Mouse (Mus musculus) monocyte, adult 5-6 weeks (primary cell): ENCODE data around the gene Mpp3. TPM values are rescaled to one million over a fixed set of nuclear protein-coding genes. Genes with fewer than 3 reads are reported as not detected.

Experiments used
- ATAC-seq: fragments of 153-309, 156-312 bp; replicated peaks from 2 replicates; pipeline ENCODE4 v1.8.0; 2017; ENCODE audit warnings: mild to moderate bottlenecking; ENCODE audit not compliant: low TSS enrichment, insufficient number of reproducible peaks, severe bottlenecking, poor library complexity, low FRiP score
- total RNA-seq: library from RNA; stranded (forward); fragments of 200-1000, 200-491, 200-594 nt; gene quantifications from 3 replicates; pipeline ENCODE4 v1.2.3, GENCODE M21; 2017

Mpp3 gene
- total RNA-seq, 1 experiment from 2014 or later = not detected

DNA sequence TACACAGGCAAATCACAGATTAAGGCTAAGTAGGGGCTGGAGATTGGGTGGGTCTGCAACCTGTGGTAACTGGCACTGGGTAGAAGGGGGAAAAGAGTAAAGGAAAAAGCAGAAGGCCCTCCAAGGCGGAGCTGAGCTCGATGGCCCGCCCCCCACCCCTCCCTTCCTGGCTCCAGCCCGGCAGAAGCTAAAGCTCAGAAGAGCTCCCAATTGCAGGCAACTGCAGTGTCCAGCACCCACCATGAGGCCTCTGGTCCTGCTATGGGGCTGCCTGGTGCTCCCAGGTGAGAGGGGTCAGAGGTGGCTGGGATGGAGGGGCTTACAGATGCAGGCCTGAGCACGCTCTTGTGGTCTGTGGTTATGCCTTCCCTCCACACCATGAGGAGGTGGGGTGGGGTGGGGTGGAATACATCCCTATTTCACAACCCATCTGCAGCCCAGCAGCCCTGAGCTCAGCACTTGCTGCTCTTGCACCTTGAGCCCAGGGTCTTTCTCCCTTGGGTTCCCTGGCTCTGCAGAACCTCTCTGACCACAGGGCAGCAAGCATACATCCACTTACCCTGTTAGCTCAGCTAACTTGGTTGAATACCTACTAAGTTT lies 13.2 kb upstream of the Mpp3 start, which contains the start of gene Cd300lg:
Gene Cd300lg (plus strand): TSS at position 160 of the 600 bp plus-strand sequence.
- peak; percentile 29; the same call in 1 of the 2 replicates for ATAC-seq

DNA sequence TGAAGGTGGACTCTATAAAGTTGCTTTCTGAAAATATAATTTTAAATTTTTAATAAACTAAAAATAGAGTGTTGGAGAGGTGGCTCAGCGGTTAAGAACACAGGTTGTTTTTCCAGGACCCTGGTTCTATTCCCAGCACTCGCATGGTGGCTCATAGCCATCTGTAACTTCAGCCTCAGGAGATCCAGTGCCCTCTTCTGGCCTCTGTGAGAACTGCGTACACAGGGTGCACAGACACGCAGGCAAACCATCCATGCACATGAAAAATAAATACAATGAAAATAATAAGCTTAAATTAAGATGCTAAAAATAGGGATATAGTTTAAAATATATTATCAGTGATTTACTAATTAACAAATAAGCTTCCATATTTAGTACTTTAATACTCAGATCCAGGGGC lies 12.4 kb upstream of the Mpp3 start:
- ATAC-seq = no peak

DNA sequence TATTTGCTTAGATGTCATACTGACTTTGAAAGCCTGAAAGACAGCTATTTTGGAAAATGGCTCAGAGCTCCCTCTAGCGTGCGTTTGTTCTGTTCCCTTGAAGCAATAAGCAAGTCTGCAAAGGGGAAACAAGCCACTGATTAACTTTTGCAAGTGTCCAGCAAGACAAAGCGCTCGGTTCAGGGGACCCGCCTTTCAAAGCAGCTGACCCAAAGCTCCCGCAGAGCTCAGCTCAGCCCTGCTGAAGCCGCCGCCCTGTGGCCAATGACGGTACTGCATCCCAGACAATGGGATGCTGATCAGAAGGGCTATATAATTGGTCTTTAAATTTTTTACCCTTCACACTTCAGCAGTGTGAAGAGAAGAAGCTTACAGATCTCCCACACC lies 11.9 kb upstream of the Mpp3 start:
- ATAC-seq = peak; percentile 94

DNA sequence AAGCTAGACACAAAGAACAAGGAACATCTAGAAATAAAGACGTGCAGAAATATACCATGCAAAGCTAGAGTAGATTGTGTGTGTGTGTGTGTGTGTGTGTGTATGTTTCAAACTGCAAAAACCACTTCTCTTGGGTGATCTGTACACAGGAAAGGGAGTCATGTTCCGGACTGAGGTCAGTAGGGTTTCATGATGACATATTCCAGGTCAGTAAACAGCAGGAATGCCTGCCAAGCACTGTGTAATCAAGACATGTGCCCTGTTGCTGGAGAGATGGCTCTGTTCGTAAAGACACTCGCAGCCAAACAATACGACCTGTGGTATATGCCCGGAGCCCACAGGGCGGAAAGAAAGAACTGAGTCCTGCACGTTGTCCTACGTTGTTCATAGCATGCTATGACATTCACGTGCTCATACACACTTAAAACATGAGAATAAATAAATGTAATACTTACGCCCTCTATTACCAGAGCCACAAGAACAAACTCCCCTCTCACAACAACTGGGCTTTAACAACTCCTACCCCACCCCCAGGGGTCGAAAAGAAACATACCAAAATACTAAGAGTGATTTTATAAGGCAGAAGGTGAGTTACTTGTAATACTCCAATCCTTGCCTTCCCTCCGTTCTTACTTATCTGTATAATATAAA lies 11.4 kb upstream of the Mpp3 start:
- ATAC-seq = no peak

DNA sequence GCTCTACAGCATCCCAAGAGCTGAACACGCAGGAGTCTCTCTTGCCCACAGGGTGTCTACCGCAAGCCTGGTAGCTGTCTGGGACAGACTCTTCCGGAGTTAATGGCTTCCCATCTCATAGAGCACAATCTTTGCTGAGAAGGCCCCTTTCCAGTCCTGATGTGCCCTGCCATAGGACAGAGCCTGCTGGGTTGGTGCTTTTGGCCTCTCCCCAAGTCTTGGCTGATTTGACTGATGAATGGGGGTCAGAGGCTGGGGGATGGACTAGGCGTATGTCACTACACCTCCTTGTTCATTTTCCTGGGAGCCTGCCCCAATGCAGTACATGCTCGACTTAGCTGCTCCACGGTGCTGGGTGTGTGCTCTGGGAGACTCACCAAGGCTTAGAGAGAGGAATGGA lies 9.5 kb upstream of the Mpp3 start:
- no peak for ATAC-seq

DNA sequence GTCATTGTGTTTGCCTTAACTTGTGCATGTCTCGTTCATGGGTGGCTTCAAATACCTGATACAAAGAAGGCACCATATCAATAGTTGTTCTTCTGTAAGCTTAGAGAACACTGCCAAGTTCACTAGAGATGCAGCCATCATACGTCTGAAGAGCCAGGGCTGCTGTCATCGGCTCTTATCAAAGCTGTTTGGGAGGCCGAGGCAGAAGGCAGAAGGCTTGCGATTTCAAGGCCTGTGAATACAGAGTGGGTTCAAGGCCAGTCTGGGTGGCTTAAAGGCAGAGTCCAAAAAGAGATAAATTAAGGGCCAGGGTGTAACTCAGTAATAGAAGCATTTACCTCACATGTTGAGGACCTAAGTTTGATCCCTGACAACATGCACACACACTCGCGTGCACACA lies 8.1 kb upstream of the Mpp3 start:
- ATAC-seq = no peak

DNA sequence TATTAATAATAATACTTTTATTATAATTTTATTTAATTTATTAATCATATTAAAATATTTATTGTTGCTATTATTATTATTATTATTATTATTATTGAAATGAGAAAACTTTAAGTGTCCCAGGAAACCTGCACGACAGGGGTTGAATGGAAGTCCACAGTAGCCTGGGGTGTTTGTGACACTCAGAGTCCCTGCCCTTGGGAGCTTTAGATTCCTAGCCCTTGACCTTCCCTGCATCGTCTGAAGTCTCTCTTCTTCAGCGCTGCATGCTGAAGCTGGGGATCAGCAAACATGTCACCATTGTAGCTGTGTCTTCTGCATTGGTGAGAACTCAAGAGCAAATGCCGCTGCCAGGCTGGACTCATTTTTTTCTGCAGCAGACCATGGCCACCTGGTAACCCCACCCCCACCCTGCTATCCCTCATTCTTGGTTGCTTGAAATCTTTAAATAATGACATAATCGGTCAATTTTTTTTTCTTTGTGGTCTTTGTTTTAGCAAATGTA lies 7.2 kb upstream of the Mpp3 start:
- ATAC-seq = no peak

DNA sequence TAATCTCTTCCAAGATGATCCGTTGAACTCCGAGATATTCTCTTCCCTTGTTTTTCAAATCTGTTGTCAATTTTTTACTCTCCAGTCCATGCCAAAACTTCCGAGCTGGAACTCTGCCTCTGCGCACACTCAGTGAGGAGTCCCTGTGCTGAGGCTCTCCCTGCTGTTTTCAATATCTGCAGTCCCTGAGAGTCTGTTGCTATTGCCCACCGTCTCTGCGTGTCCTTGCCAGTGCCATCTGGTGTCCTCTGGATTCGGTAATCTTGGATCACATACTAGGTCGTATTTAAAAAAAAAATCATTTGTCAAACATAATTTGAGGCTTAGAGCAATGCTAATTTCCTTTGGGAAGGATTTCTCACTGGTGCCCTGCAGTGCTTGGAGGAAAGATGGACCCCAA lies 6.6 kb upstream of the Mpp3 start:
- no peak for ATAC-seq

DNA sequence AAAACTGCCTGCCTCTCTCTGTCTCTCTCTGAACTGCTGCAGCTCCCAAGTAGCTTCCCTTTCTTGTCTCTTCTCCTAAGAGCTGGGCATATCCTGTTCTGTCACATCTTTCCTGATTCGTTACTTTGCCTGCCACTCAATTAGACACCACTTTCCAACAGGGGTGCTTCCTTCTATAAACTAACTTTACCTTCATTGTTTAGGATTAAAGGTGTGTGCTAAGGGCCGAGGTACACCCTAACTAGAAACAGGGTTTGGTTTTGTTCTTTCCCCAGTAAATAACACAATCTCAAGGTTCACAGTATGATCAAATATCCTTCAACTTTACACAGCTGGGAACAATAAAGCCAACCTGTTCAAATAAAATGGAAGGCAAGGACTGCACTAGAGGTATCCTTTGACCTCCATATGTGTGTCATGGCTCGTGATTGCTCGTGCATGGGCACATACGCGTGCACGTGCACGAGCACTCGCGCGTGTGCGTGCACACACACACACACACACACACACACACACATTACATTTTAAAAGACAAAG lies 4.9 kb upstream of the Mpp3 start:
- no peak for ATAC-seq

DNA sequence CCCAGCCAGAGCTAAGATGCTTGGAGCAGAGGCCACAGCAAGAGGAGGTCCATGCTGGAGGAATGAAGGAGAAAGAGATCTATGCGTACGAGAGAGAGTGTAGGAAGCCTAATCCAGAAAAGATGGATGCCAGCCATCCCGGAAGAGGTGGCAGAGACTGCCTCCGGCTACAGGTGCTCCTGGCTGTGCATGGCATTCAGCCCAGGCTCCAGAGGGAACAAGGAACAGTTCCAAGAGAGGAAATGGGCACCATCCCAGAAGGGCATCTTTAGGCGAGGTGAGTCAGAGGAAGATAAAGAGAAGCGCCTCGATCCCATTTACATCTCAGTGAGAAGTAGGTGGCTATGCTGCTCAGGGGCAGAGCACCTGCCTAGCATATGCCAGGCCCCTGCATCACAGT lies 2.9 kb upstream of the Mpp3 start:
- no peak for ATAC-seq

DNA sequence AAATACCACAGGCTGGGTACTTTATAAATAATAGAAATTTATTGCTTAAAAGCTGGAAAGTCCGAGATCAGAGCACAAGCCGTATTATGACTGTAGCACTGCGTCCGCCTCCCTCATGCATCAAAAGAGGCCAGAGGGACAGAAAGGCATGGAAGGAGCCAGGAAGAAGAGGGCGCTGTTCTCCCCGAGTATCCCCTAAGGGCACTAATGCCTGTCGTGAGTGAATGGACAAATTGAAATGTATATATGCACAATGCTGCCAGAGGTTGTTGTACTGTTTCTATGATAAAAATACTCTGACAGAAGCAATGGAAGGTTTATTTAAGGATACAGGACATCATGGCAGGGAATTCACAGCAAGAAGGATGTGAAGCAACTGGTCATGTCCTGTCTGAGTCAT lies 1.7 kb upstream of the Mpp3 start:
- ATAC-seq = no peak

DNA sequence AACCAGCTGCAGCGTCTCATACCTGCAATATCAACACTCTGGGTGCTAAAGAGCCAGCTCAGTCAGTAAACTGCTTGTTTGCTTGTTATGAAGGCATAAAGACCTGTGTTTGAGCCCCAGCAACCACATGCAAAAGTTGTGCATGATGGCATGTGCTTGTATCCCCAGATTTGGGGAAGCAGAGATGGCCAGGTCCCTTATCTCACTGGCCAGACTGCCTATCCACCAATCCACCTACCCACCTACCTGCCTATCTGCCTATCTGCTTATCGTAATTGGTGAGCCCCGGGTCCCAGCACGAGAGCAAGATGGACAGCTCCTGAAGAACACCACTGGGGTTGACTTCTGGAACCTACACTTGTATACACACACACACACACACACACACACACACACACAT lies 1.0 kb upstream of the Mpp3 start:
- ATAC-seq = no peak

DNA sequence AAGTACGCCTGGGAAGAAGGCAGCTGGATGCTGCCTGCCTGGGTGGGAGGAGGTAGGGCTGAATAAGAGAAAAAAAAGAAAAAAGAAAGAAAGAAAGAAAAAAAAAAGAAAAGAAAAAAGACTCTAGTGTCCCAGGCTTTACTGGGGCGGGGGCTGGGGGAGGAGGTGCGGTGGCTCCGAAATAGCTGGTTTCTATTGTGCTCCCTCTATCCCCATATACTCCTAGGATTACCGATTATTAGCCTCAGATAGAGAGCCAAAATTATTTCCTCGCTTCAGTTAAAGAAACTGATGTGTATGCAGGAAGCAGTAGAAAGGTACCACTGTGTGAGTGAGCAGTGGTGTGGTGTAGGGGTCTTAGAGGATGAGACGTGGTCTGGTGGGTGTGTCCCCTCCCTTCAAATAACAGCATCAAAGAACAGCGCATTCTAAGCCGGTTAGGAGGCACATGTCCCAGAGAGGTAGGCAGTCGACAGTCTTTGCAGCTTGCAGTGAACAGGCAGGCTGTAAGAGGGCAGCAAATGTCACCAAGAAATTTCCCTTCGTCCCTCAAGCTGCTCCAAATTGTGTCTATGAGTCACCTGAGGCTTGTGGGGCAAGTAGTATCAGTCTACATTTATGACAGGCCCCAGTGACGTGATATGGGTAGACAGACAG lies 772 bp downstream of the Mpp3 start:
- ATAC-seq = no peak

DNA sequence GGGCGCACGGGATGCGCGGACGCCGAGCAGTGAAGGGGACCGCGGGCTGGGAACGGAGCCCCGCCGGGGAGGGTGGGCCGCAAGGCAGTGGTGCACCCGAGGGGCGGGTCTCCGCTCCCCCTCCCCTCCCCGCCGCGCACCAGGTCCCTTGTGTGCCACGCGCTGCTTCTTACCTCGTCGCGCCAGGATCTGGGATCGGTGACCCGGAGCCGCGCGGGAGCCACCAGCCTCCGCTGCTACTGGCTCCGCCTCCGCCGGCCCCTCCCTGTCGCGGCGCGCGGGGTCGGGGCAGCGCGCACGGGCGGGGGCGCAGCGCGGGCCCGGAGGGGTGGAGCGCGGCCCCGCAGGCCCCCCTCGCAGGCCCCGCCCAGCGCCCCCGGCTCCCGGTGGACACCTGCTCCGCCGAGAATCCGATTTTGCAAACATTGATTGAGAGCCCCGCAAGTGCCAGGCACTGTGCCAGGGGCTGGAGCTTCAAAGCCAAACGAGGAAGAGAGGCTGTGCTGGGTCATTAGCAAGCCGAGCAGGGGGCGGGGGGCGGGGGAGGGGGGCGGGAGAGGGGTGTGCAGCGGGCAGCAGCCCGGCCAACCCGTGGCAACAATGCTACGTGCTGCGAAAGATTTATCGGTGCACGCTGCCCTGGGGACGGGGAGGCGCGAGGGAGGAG lies 1.4 kb downstream of the Mpp3 start:
- no peak for ATAC-seq

DNA sequence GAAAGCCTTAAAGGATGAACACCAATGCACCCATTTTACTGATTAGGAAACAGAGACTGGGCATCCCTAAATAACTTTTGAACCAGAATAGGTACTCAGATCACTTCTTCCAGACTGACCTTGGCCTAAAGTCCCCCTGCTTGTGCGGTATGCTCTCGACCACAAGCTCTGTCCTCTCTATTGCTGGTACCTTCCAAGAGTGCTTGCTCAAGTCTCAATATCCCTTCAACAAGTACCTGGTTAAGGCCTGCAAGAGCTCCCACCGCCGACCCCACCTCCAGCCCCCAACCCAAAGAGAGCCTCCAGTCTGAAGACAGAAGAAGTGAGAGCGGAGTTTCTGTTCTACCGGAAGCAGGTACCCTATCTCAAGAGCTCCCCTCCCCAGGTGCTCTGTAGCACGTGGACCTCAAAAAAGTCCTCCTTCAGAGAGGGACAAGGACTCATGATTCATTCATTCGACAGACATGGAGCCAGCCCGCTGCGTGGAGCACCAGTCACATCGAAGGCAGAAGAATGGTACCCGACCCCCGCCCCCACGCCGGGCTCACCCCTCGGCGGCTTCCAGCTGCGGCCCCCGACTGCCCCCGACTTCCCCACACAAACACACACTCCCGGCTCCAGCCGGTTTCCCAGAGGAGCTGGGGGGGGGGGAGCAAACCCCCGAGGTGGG lies 2.1 kb downstream of the Mpp3 start:
- ATAC-seq = no peak

DNA sequence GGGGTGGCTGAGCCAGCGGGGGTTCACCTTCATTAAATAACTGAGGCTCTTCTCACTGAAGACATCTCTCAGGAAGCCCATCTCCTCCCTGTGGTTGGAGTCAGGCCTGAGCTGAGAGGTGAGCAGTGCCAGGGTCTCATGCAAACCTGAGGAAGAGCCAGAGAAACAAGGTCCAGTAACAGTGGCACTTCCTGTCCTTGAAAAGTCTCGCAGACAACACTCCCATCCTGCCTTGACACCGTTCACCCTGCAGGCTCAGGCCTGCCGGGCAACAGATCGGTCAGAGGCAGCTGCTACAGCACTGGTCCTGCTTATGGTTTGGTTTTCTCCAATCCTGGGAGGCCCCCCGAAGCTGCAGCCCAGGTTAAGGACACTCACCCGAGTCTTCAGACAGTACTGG lies 2.9 kb downstream of the Mpp3 start:
- no peak for ATAC-seq

DNA sequence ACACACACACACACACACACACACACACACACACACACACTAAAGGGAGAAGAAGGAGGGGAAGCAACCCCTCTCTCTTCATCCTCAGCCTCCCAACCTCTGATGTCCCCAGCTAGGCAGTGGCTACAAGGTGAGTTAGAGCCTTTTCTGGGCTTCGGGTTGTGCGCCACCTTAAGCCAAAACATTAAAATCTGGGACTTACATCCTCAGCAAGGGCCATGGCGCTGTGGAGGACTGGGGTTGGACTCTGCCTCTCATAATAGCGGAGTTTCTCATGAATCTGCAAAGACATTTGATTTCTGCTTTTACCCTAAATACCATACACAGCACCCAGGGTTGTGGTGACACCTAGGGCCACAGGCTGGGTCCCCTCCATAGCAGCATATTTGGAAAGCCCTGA lies 3.4 kb downstream of the Mpp3 start:
- ATAC-seq = no peak

DNA sequence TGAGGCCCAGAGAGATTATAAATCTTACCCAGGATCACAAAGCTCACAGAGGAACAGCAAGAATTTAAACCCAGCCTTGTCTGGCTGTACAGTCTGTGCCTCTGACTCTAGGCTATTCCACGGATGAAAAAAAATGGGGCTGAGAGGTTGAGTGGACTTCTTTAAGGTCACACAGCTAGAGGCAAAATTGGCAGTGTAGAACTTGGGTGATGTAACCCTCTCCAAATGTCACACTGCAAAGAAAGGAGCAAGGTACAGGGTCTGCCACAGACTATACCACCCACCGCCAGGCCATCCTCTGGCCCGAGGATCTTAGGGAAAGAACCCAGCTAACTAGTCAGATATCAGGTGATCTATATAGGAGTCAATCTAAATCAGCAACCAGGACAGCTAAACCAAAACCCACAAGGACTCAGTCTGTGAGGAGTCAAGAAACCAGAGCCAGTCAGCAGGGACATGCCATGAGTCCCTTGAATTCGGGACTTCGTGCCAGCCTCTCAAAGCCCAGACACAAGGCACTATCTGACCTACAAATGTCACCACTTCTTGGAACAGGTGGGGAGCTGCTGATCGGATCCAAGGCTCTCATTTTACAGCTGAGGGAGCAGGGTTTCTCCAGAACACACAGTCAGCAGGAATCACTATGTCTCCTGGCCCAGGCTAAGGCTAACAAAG lies 4.0 kb downstream of the Mpp3 start:
- ATAC-seq = no peak
